Mouse (Mus musculus) ES-E14 (cell line): Measurements from ENCODE around the gene Gm45711. TPM values are rescaled to one million over a fixed set of nuclear protein-coding genes. Genes with fewer than 3 reads are reported as not detected.

Experiments used
- DNase-seq: peaks from one replicate; pipeline ENCODE4 v3.0.0-alpha.2; 2013; ENCODE audit warnings: low read depth, low spot score
- H3K27ac ChIP-seq: 2 replicates; pipeline ENCODE4 v1.5.1; 2012; ENCODE audit warnings: low read depth, mild to moderate bottlenecking, low read length, moderate library complexity, mixed read lengths; ENCODE audit not compliant: poor library complexity, insufficient read depth, severe bottlenecking
- H3K36me3 ChIP-seq: 2 replicates; pipeline ENCODE4 v1.6.1; 2012; ENCODE audit warnings: mild to moderate bottlenecking, low read length, moderate library complexity, mixed read lengths; ENCODE audit not compliant: control insufficient read depth, poor library complexity, insufficient read depth, severe bottlenecking
- H3K4me1 ChIP-seq, 2 experiments: fragments of 150-350 bp in 1 of 2; sonication (generic) in 1 of 2; 2 replicates each; pipeline ENCODE4 v1.6.1; 2012; ENCODE audit warnings: low read length in 2 of 2, mild to moderate bottlenecking in 1 of 2, mixed read lengths in 1 of 2; ENCODE audit not compliant: control insufficient read depth in 2 of 2, insufficient read depth in 2 of 2, poor library complexity in 1 of 2
- H3K4me3 ChIP-seq, 2 experiments: fragments of 150-350 bp in 1 of 2; sonication (generic) in 1 of 2; 2 replicates each; pipeline ENCODE4 v1.5.1; 2012; ENCODE audit warnings: low read length in 2 of 2, low read depth in 1 of 2, mild to moderate bottlenecking in 1 of 2, mixed read lengths in 1 of 2; ENCODE audit not compliant: insufficient read depth in 1 of 2, poor library complexity in 1 of 2, severe bottlenecking in 1 of 2
- H3K9ac ChIP-seq: 2 replicates; pipeline ENCODE4 v1.6.1; 2012; ENCODE audit warnings: low read depth, mild to moderate bottlenecking, low read length, mixed read lengths; ENCODE audit not compliant: poor library complexity, insufficient read depth, severe bottlenecking
- H3K9me3 ChIP-seq: fragments of 150-350 bp; sonication (generic); 2 replicates; pipeline ENCODE4 v1.6.1; 2012; ENCODE audit warnings: low read depth, mild to moderate bottlenecking, low read length; ENCODE audit not compliant: control insufficient read depth, insufficient read depth
- CHD2 ChIP-seq: IDR thresholded peaks from 2 replicates; pipeline ENCODE4 v1.6.1; 2014; ENCODE audit warnings: mild to moderate bottlenecking, low read depth, low read length, inconsistent platforms
- HCFC1 ChIP-seq: IDR thresholded peaks from 2 replicates; pipeline ENCODE4 v1.6.1; 2012; ENCODE audit warnings: low read length, inconsistent platforms, borderline replicate concordance; ENCODE audit not compliant: insufficient read depth
- MAFK ChIP-seq: IDR thresholded peaks from 2 replicates; pipeline ENCODE4 v1.6.1; 2014; ENCODE audit warnings: mild to moderate bottlenecking, low read depth, low read length, inconsistent platforms; ENCODE audit not compliant: insufficient read depth
- ZC3H11A ChIP-seq: IDR thresholded peaks from 2 replicates; pipeline ENCODE4 v1.6.1; 2012; ENCODE audit warnings: low read depth, mild to moderate bottlenecking, inconsistent platforms, low read length, borderline replicate concordance
- ZNF384 ChIP-seq: IDR thresholded peaks from 2 replicates; pipeline ENCODE4 v1.6.1; 2012; ENCODE audit warnings: low read depth, low read length, inconsistent platforms
- in situ Hi-C, 2 experiments: fragments of 600-800 bp; cut with MboI; formaldehyde crosslinking; loops; one replicate each; pipeline ENCODE4 v1.15.1; 2025; ENCODE audit warnings: low sequenced_read_pairs in 2 of 2, inconsistent platforms in 1 of 2; ENCODE audit not compliant: unreplicated experiment in 2 of 2
- total RNA-seq: library from RNA; depleted of rRNA; stranded (reverse); fragments of 300-350 nt; gene quantifications from 2 replicates; pipeline ENCODE4 v1.2.3, GENCODE M21; 2012; rRNA removed

Gene Gm45711
- total RNA-seq, 1 experiment = not detected

GRCm38 (mm10) chr8:104239418-104239861, 70.4 kb downstream of the Gm45711 start:
- in situ Hi-C loops = no loop called here
- H3K9ac ChIP-seq = no peak overlapping the region
- no peak overlapping the region for H3K4me3 ChIP-seq
- TF ChIP-seq HCFC1 = no peak
- no peak for TF ChIP-seq MAFK
- no peak for TF ChIP-seq ZC3H11A
- no peak for TF ChIP-seq ZNF384
- no peak for TF ChIP-seq CHD2
- no peak for DNase-seq
- no peaks in the 10 kb centered on the region for H3K9me3 ChIP-seq
- no peaks in the 10 kb centered on the region for H3K4me1 ChIP-seq
- no peak overlapping the region for H3K27ac ChIP-seq
- H3K36me3 ChIP-seq = peaks cover 26% of the 10 kb centered on the region

GRCm38 (mm10) chr8:104234573-104234972, 75.3 kb downstream of the Gm45711 start:
- peaks cover 18% of the 10 kb centered on the region for H3K36me3 ChIP-seq
- H3K9ac ChIP-seq = no peak overlapping the region
- DNase-seq = no peak
- no peak overlapping the region for H3K4me3 ChIP-seq
- H3K4me1 ChIP-seq = no peaks in the 10 kb centered on the region
- no peak overlapping the region for H3K27ac ChIP-seq
- H3K9me3 ChIP-seq = no peaks in the 10 kb centered on the region
- in situ Hi-C loops = no loop called here
- TF ChIP-seq CHD2 (no peak), ZC3H11A (no peak), ZNF384 (no peak), MAFK (no peak), HCFC1 (no peak)

DNA sequence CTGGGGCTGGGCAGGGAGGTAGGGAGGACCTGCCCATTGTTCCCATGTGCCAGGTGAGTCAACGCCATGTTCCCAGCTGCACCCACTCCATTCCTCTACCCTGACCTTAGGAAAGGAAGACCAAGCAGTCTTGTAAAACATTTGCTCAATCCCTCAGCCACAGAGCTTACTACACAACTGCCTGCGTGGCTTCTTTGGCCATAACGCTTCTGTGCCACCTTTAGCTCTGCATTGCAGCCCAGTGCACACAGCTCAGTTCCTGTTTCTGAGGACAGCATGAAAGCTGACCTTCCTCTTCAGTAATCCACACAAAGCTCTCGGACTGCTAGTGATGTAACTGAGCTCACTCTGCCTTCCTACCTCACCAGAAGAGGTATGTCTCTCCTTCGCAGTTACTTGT, 77.0 kb downstream of the Gm45711 start:
- Histone ChIP-seq H3K9me3 (no peaks in the 10 kb centered on the region), H3K4me3 (no peak overlapping the region), H3K9ac (no peak overlapping the region), H3K36me3 (peaks cover 19% of the 10 kb centered on the region; the same call in 1 of the 2 replicates), H3K27ac (no peak overlapping the region), H3K4me1 (no peaks in the 10 kb centered on the region)
- no peak for DNase-seq
- in situ Hi-C loops = no loop called here
- no peak for TF ChIP-seq MAFK
- TF ChIP-seq ZNF384 = no peak
- no peak for TF ChIP-seq HCFC1
- TF ChIP-seq ZC3H11A = no peak
- TF ChIP-seq CHD2 = no peak

DNA sequence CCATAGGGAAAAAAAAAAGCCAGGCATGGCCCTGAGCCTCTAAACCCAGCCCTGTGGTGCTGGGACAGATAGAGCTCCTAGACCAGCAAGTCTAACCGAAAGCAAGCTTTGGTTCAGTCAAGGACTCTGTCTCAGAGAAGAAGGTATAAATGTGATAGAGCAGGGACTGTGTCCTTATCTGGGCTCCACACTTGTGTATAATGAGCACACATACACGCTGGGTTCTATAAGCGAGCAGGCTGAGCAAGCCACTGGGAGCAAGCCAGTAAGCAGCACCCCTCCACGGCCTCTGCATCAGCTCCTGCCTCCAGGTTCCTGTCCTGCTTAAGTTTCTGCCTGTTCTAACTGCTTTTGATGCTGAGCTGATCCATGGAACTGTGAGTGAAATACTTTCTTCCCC, 77.8 kb downstream of the Gm45711 start:
- no peaks in the 10 kb centered on the region for H3K9me3 ChIP-seq
- TF ChIP-seq MAFK (no peak), HCFC1 (no peak), ZNF384 (no peak), CHD2 (no peak), ZC3H11A (no peak)
- no peak overlapping the region for H3K4me3 ChIP-seq
- no peak overlapping the region for H3K27ac ChIP-seq
- no peak for DNase-seq
- H3K4me1 ChIP-seq = no peaks in the 10 kb centered on the region
- in situ Hi-C loops = no loop called here
- peaks cover 23% of the 10 kb centered on the region for H3K36me3 ChIP-seq
- no peak overlapping the region for H3K9ac ChIP-seq

Other genes starting within 250 kb of the Gm45711 start
- gene Cdh5, start 208.5 kb downstream of the Gm45711 start, total RNA-seq = 0.16 and 2.0 TPM in 2 replicates
- gene Bean1, start 139.6 kb downstream of the Gm45711 start, total RNA-seq = 0.09 and 0.11 TPM in 2 replicates
- 8.7 and 9.8 TPM in 2 replicates for gene Tk2, start 61.5 kb downstream of the Gm45711 start, total RNA-seq
- 33.0 and 42.7 TPM in 2 replicates for gene Cklf, start 59.2 kb downstream of the Gm45711 start, total RNA-seq
- not detected in 2 replicates for gene Cmtm2a, start 16.9 kb downstream of the Gm45711 start, total RNA-seq
- not detected in 2 replicates for gene Cmtm1, start 64 bp upstream of the Gm45711 start, total RNA-seq
- gene Gm11020, start 11.5 kb upstream of the Gm45711 start, total RNA-seq = not detected in 2 replicates
- not detected in 2 replicates for gene Cmtm2b, start 12.1 kb upstream of the Gm45711 start, total RNA-seq
- 8.0 and 12.6 TPM in 2 replicates for gene Cmtm3, start 29.3 kb upstream of the Gm45711 start, total RNA-seq
- gene Cmtm4, start 85.7 kb upstream of the Gm45711 start, total RNA-seq = 20.5 and 21.3 TPM in 2 replicates
- 27.5 and 28.9 TPM in 2 replicates for gene Dync1li2, start 133.0 kb upstream of the Gm45711 start, total RNA-seq
- gene Terb1, start 199.8 kb upstream of the Gm45711 start, total RNA-seq = 0.26 and 0.45 TPM in 2 replicates
- gene Nae1, start 224.6 kb upstream of the Gm45711 start, total RNA-seq = 29.9 and 42.8 TPM in 2 replicates
- 0.90 and 1.1 TPM in 2 replicates for gene Car7, start 224.6 kb upstream of the Gm45711 start, total RNA-seq